Mouse (Mus musculus): ENCODE results near the gene Mfsd11.

- TF ChIP-seq CTCF (IDR thresholded peaks at IDR 0.05; ENCODE audit: low read depth): no peak
- no peak for TF ChIP-seq EP300 (IDR thresholded peaks at IDR 0.05; ENCODE audit: low read depth)
These were observed 37.3 kb upstream of the Mfsd11 start for GRCm38 (mm10) chr11:116814884-116815415.

Data from liver, embryonic 14.5 days (tissue).